Comparison of ENCODE assay signal across 26 mouse cellular contexts in genomic region chr4:17667267-17667850, GRCm38 (mm10).
"Had no signal": no experiment of that assay in that cellular context is flagged by ENCODE, and none has a peak within 500 bp of the region (broad histone marks: within the 10 kb centered on the region; RNA-seq: fewer than 3 reads in every experiment).

No protein-coding gene starts in this region.

- H3K36me3 ChIP-seq: heart, embryonic 13.5 days; heart, embryonic 15.5 days; hindbrain, embryonic 10.5 days; hindbrain, embryonic 12.5 days; limb, embryonic 13.5 days; limb, embryonic 15.5 days; liver, embryonic 12.5 days had no signal

- H3K9ac ChIP-seq: heart, embryonic 13.5 days; heart, embryonic 15.5 days; hindbrain, embryonic 12.5 days; hindbrain, embryonic 14.5 days; limb, embryonic 13.5 days; limb, embryonic 15.5 days; liver, embryonic 12.5 days; liver, embryonic 14.5 days had no signal

- ATAC-seq: hindbrain, embryonic 16.5 days; inflammation-experienced regulatory T-cells, adult 6 months; liver, embryonic 12.5 days had no signal

- H3K9me3 ChIP-seq: heart, embryonic 13.5 days; heart, embryonic 15.5 days; hindbrain, embryonic 10.5 days; hindbrain, embryonic 12.5 days; limb, embryonic 13.5 days; limb, embryonic 15.5 days; liver, embryonic 12.5 days had no signal

- H3K27me3 ChIP-seq: heart, embryonic 13.5 days; heart, embryonic 15.5 days; hindbrain, embryonic 12.5 days; limb, embryonic 13.5 days; limb, embryonic 15.5 days; liver, embryonic 12.5 days had no signal

- H3K4me3 ChIP-seq: gastrocnemius, adult 2 months; heart, adult 2 months; heart, embryonic 13.5 days; heart, embryonic 15.5 days; hindbrain, embryonic 10.5 days; hindbrain, embryonic 12.5 days; layer of hippocampus, adult 2 months; left cerebral cortex, adult 2 months; limb, embryonic 13.5 days; limb, embryonic 15.5 days; liver, embryonic 12.5 days had no signal

- DNase-seq: gastrocnemius, adult 2 months; gastrocnemius, postnatal 10 days; gastrocnemius, postnatal 25 days; heart, adult 2 months; heart, postnatal 14 days; heart, postnatal 36 days; kidney, adult 18-20 months; kidney, adult 8-10 months; kidney, postnatal 10 days; kidney, postnatal 25 days; kidney, postnatal 4 days; left cerebral cortex, postnatal 4 days had no signal

- H3K4me1 ChIP-seq: heart, embryonic 13.5 days; heart, embryonic 15.5 days; hindbrain, embryonic 10.5 days; hindbrain, embryonic 12.5 days; limb, embryonic 13.5 days; limb, embryonic 15.5 days; liver, embryonic 12.5 days had no signal

- H3K27ac ChIP-seq: gastrocnemius, adult 2 months; heart, adult 2 months; heart, embryonic 13.5 days; heart, embryonic 15.5 days; hindbrain, embryonic 10.5 days; hindbrain, embryonic 12.5 days; hindbrain, embryonic 14.5 days; layer of hippocampus, adult 2 months; left cerebral cortex, adult 2 months; limb, embryonic 13.5 days; limb, embryonic 15.5 days; liver, embryonic 12.5 days; liver, embryonic 14.5 days had no signal

- H3K4me2 ChIP-seq: heart, embryonic 11.5 days; heart, embryonic 13.5 days; heart, embryonic 15.5 days; hindbrain, embryonic 12.5 days; hindbrain, embryonic 14.5 days; limb, embryonic 13.5 days; limb, embryonic 15.5 days; liver, embryonic 12.5 days had no signal
